Mouse (Mus musculus): ENCODE measurements around the gene Maml1.

Maml1 gene

DNA sequence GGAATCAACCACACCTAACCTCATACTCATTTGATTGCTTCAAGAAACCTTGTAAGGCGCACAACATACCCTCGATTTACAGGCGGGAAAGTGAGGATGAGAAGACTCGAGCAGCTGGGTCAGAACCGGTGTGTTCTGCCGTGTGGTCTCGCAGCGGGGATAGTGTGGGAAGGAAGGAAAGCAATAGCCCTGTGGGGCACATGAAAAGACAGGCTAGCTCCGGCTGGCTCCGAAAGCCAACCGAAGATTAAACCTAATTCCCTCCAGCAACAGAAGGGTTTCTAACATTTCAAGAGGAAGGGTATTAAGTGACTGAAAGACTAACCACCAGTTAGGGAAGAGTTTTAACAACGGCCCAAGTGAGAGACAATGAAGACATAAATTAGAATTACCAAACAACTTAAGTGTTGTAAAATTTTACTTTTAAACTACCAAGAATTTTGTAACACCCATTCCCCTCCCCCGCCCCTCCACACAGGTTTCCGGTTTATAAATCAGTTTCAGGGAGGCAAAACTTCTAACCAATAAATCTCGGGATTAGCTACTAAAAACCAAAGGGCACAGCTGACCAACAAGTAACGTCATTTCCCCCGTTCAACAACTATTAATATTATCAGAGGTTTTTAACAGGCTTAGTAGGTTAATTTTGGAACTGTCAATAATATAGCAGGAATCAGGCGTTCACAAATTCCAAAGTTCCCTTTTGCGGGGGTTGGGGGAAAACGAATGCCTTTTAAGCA, 1.5 kb downstream of the Maml1 start:
- H3K9me3 ChIP-seq (ENCODE audit: low read length), result no peaks in the 10 kb centered on the region
- H3K27me3 ChIP-seq (ENCODE audit: insufficient read depth, low read length), result no peaks in the 10 kb centered on the region
- TF ChIP-seq NANOG (IDR thresholded peaks at IDR 0.05; ENCODE audit: borderline replicate concordance, low read length) (no peak), CTCF (conservative IDR thresholded peaks at IDR 0.05; ENCODE audit: low read length) (no peak), POU5F1 (IDR thresholded peaks at IDR 0.05; ENCODE audit: borderline replicate concordance, low read length) (no peak)
- peak overlapping the region; percentile 92 for H3K4me3 ChIP-seq (replicated peaks; ENCODE audit: low read length)
- peaks cover 74% of the 10 kb centered on the region for H3K4me1 ChIP-seq (replicated peaks; ENCODE audit: low read depth, low read length)
- peaks cover 67% of the 10 kb centered on the region for H3K36me3 ChIP-seq (ENCODE audit: insufficient read depth, low read length)

- H3K27me3 ChIP-seq (ENCODE audit: insufficient read depth, low read length), result no peaks in the 10 kb centered on the region
- no peaks in the 10 kb centered on the region for H3K9me3 ChIP-seq (ENCODE audit: low read length)
- TF ChIP-seq POU5F1 (IDR thresholded peaks at IDR 0.05; ENCODE audit: borderline replicate concordance, low read length), result no peak
- no peak for TF ChIP-seq NANOG (IDR thresholded peaks at IDR 0.05; ENCODE audit: borderline replicate concordance, low read length)
Measured at GRCm38 (mm10) chr11:50286428-50286827, 5.7 kb downstream of the Maml1 start.

DNA sequence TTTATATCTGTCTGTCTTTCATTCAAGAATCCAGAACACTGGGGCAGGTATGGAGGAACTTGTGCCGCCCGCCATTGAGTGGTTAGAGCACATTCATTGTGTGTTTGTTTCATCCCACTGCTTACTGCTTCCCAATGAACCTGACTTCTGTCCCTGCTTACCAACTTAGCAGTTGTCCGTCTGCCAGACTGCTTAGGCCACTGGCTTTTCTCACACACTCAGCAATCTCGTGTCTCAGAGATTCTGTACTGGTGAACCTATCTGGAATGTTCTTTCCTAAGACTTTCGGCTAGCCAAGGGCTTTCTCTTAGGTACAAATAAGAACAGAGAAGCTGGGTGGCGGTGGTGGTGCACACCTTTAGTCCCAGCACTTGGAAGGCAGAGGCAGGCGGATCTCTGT, 6.4 kb downstream of the Maml1 start:
- TF ChIP-seq NANOG (IDR thresholded peaks at IDR 0.05; ENCODE audit: borderline replicate concordance, low read length) (no peak), CTCF (conservative IDR thresholded peaks at IDR 0.05; ENCODE audit: low read length) (no peak), POU5F1 (IDR thresholded peaks at IDR 0.05; ENCODE audit: borderline replicate concordance, low read length) (no peak)
- H3K9me3 ChIP-seq (ENCODE audit: low read length), result no peaks in the 10 kb centered on the region
- H3K36me3 ChIP-seq (ENCODE audit: insufficient read depth, low read length), result peaks cover 60% of the 10 kb centered on the region
- H3K4me1 ChIP-seq (replicated peaks; ENCODE audit: low read depth, low read length), result peaks cover 64% of the 10 kb centered on the region
- no peak overlapping the region for H3K4me3 ChIP-seq (replicated peaks; ENCODE audit: low read length)
- no peaks in the 10 kb centered on the region for H3K27me3 ChIP-seq (ENCODE audit: insufficient read depth, low read length)

More at GRCm38 (mm10) chr11:50286428-50286827, 5.7 kb downstream of the Maml1 start:
- Histone ChIP-seq H3K4me1 (replicated peaks; ENCODE audit: low read depth, low read length) (peaks cover 60% of the 10 kb centered on the region), H3K4me3 (replicated peaks; ENCODE audit: low read length) (no peak overlapping the region), H3K36me3 (ENCODE audit: insufficient read depth, low read length) (peaks cover 52% of the 10 kb centered on the region)

- no peaks in the 10 kb centered on the region for H3K9me3 ChIP-seq (ENCODE audit: low read length)
- H3K36me3 ChIP-seq (ENCODE audit: insufficient read depth, low read length), result peaks cover 59% of the 10 kb centered on the region
- TF ChIP-seq NANOG (IDR thresholded peaks at IDR 0.05; ENCODE audit: borderline replicate concordance, low read length), result no peak
- no peak for TF ChIP-seq POU5F1 (IDR thresholded peaks at IDR 0.05; ENCODE audit: borderline replicate concordance, low read length)
- TF ChIP-seq CTCF (conservative IDR thresholded peaks at IDR 0.05; ENCODE audit: low read length), result no peak
- H3K27me3 ChIP-seq (ENCODE audit: insufficient read depth, low read length), result no peaks in the 10 kb centered on the region
- no peak overlapping the region for H3K4me3 ChIP-seq (replicated peaks; ENCODE audit: low read length)
- peaks cover 64% of the 10 kb centered on the region for H3K4me1 ChIP-seq (replicated peaks; ENCODE audit: low read depth, low read length)
Measured at GRCm38 (mm10) chr11:50285263-50285662, 6.8 kb downstream of the Maml1 start.

GRCm38 (mm10) chr11:50280053-50280452, 12.1 kb downstream of the Maml1 start:
- TF ChIP-seq NANOG (IDR thresholded peaks at IDR 0.05; ENCODE audit: borderline replicate concordance, low read length) (peak; percentile 73; the same call in 1 of the 2 replicates), CTCF (conservative IDR thresholded peaks at IDR 0.05; ENCODE audit: low read length) (no peak)
- Histone ChIP-seq H3K4me3 (replicated peaks; ENCODE audit: low read length) (no peak overlapping the region), H3K9me3 (ENCODE audit: low read length) (no peaks in the 10 kb centered on the region), H3K27me3 (ENCODE audit: insufficient read depth, low read length) (no peaks in the 10 kb centered on the region), H3K4me1 (replicated peaks; ENCODE audit: low read depth, low read length) (peaks cover 59% of the 10 kb centered on the region), H3K36me3 (ENCODE audit: insufficient read depth, low read length) (peaks cover 40% of the 10 kb centered on the region)

DNA sequence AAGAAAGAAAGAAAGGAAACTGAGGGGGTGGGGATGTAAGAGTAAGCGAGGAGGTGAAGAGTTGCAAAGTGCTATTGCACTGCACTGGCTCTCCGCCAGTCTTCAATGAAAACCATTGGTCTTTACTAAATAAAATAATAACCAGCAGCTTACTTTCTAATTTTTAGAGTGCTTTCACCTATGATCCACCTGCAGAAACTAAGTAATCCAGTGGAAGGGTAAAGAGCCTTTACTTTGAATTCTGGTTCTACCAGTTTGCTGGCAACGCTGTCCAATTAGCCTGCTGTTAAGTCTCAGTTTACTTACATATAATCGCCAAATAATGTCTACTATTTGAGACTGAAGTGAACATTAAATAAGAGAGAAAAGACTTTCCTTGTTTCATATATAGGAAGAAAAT, 13.1 kb downstream of the Maml1 start:
- H3K9me3 ChIP-seq (ENCODE audit: low read length), result no peaks in the 10 kb centered on the region
- TF ChIP-seq CTCF (conservative IDR thresholded peaks at IDR 0.05; ENCODE audit: low read length) (no peak), POU5F1 (IDR thresholded peaks at IDR 0.05; ENCODE audit: borderline replicate concordance, low read length) (no peak), NANOG (IDR thresholded peaks at IDR 0.05; ENCODE audit: borderline replicate concordance, low read length) (no peak)
- no peak overlapping the region for H3K4me3 ChIP-seq (replicated peaks; ENCODE audit: low read length)
- peaks cover 63% of the 10 kb centered on the region for H3K4me1 ChIP-seq (replicated peaks; ENCODE audit: low read depth, low read length)
- H3K27me3 ChIP-seq (ENCODE audit: insufficient read depth, low read length), result no peaks in the 10 kb centered on the region
- peaks cover 44% of the 10 kb centered on the region for H3K36me3 ChIP-seq (ENCODE audit: insufficient read depth, low read length)

DNA sequence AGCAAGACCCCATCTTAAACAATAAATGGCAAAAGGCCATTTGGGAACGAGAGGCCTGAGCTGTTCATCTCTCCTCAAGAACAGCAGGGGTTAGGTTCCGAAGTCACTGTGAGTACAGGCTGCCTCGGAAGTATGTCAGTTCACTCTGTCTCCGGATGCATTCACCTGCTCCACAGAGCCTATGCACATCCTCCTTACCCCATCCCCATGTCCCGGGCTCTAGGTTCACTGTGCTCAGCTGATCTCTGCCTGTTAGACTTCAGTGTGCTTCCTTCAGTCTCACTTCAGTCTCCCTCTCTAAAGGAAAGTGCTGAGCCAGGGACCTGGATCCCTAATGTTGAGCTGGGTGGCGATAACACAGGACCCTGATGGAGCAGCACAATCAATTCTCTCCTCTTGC, 14.4 kb downstream of the Maml1 start:
- Histone ChIP-seq H3K27me3 (ENCODE audit: insufficient read depth, low read length) (no peaks in the 10 kb centered on the region), H3K4me3 (replicated peaks; ENCODE audit: low read length) (no peak overlapping the region), H3K9me3 (ENCODE audit: low read length) (no peaks in the 10 kb centered on the region), H3K36me3 (ENCODE audit: insufficient read depth, low read length) (peaks cover 46% of the 10 kb centered on the region), H3K4me1 (replicated peaks; ENCODE audit: low read depth, low read length) (peaks cover 63% of the 10 kb centered on the region)
- no peak for TF ChIP-seq POU5F1 (IDR thresholded peaks at IDR 0.05; ENCODE audit: borderline replicate concordance, low read length)
- TF ChIP-seq CTCF (conservative IDR thresholded peaks at IDR 0.05; ENCODE audit: low read length), result no peak
- no peak for TF ChIP-seq NANOG (IDR thresholded peaks at IDR 0.05; ENCODE audit: borderline replicate concordance, low read length)

DNA sequence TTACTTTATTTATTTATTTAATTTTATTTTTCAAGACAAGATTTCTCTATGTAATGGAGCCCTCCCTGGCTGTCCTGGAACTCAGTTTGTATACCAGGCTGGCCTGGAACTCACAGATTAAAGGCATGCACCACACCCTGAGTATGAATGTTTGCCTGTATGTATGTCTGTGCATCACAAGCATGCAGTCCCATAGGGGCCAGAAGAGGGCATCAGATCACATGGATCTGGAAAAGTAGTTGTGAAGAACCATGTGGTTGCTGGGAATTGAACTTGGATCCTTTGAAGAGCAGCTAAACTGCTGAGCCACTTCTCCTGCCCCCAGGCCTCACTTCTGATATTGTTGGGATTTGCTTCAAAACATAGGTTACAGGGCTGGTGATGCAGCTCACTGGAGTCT, 15.1 kb downstream of the Maml1 start:
- Histone ChIP-seq H3K9me3 (ENCODE audit: low read length) (no peaks in the 10 kb centered on the region), H3K27me3 (ENCODE audit: insufficient read depth, low read length) (no peaks in the 10 kb centered on the region), H3K4me3 (replicated peaks; ENCODE audit: low read length) (no peak overlapping the region), H3K36me3 (ENCODE audit: insufficient read depth, low read length) (peaks cover 46% of the 10 kb centered on the region), H3K4me1 (replicated peaks; ENCODE audit: low read depth, low read length) (peaks cover 63% of the 10 kb centered on the region)
- no peak for TF ChIP-seq NANOG (IDR thresholded peaks at IDR 0.05; ENCODE audit: borderline replicate concordance, low read length)
- no peak for TF ChIP-seq CTCF (conservative IDR thresholded peaks at IDR 0.05; ENCODE audit: low read length)
- TF ChIP-seq POU5F1 (IDR thresholded peaks at IDR 0.05; ENCODE audit: borderline replicate concordance, low read length), result no peak

Measured in E14TG2a.4 (cell line).